Mouse (Mus musculus) right cerebral cortex, postnatal 10 days (tissue): ENCODE data around the gene 2810408A11Rik.

Source experiments
- DNase-seq, 2 experiments: peaks; one replicate each; pipeline ENCODE4 v3.0.0; 2021; ENCODE audit warnings: low spot score in 2 of 2

Gene 2810408A11Rik

GRCm38 (mm10) chr11:69849128-69849527 is 51.7 kb downstream of the 2810408A11Rik start:
- no peak for DNase-seq

- peak in 1 of 2 experiments; percentile 33 for DNase-seq
These were observed 52.8 kb downstream of the 2810408A11Rik start for GRCm38 (mm10) chr11:69848021-69848420.
